In genomic region chr7:27128162-27128561, GRCm38 (mm10) we compare ENCODE assay signal across 8 mouse cellular contexts. TPM values are rescaled to one million over a fixed set of nuclear protein-coding genes. Genes with fewer than 3 reads are reported as not detected.
DNase-seq lines count a peak whose midpoint lies in the region; ATAC-seq and TF ChIP-seq lines count a peak whose summit lies in the region.

No protein-coding gene starts in this region.

- H3K4me3 ChIP-seq in limb, embryonic 11.5 days (ENCODE audit: low read depth, low read length): no peak overlapping the region
- H3K4me3 ChIP-seq in limb, embryonic 10.5 days: no peak overlapping the region
- no peak overlapping the region for H3K4me3 ChIP-seq in embryonic facial prominence, embryonic 12.5 days
- H3K4me3 ChIP-seq in kidney, postnatal 0 days (replicated peaks; ENCODE audit: low read depth, low read length): no peak overlapping the region

- WGBS in limb, embryonic 11.5 days: 54% methylated on average over 3 of the region's 3 CpGs
- WGBS in limb, embryonic 10.5 days: 54% methylated on average over 3 of the region's 3 CpGs
- WGBS in embryonic facial prominence, embryonic 12.5 days: 38% methylated on average over 3 of the region's 3 CpGs
- 53% methylated on average over 3 of the region's 3 CpGs for WGBS in kidney, postnatal 0 days

- TF ChIP-seq CTCF in Patski (IDR thresholded peaks at IDR 0.05): peak; percentile 58
- peak; percentile 75 for TF ChIP-seq CTCF in kidney, postnatal 0 days (IDR thresholded peaks at IDR 0.05; ENCODE audit: low read depth)

- no peak overlapping the region for H3K27ac ChIP-seq in limb, embryonic 11.5 days (replicated peaks; ENCODE audit: low read depth, low read length)
- H3K27ac ChIP-seq in limb, embryonic 10.5 days: no peak overlapping the region
- no peak overlapping the region for H3K27ac ChIP-seq in embryonic facial prominence, embryonic 12.5 days
- no peak overlapping the region for H3K27ac ChIP-seq in kidney, postnatal 0 days

- POLR2A ChIA-PET in Patski (lab: Charles Lee): no interaction called here

- H3K36me3 ChIP-seq in limb, embryonic 11.5 days (ENCODE audit: control insufficient read depth, insufficient read depth, low read length): no peaks in the 10 kb centered on the region
- H3K36me3 ChIP-seq in limb, embryonic 10.5 days: no peaks in the 10 kb centered on the region
- no peaks in the 10 kb centered on the region for H3K36me3 ChIP-seq in embryonic facial prominence, embryonic 12.5 days
- H3K36me3 ChIP-seq in kidney, postnatal 0 days (ENCODE audit: insufficient read depth, low read length): no peaks in the 10 kb centered on the region

- no peak for ATAC-seq in limb, embryonic 11.5 days (ENCODE audit: insufficient number of reproducible peaks, low FRiP score, low TSS enrichment, low read depth)
- no peak for ATAC-seq in Patski
- ATAC-seq in embryonic facial prominence, embryonic 12.5 days (ENCODE audit: insufficient number of reproducible peaks, insufficient read depth, low FRiP score, low TSS enrichment): peak; percentile 35; the same call in 1 of the 2 replicates
- ATAC-seq in kidney, postnatal 0 days (replicated peaks; ENCODE audit: low FRiP score, low read depth): peak; percentile 75

- H3K9me3 ChIP-seq in limb, embryonic 11.5 days (ENCODE audit: control insufficient read depth, low read length): no peaks in the 10 kb centered on the region; the same call in 1 of the 2 replicates
- H3K9me3 ChIP-seq in limb, embryonic 10.5 days (replicated peaks): no peaks in the 10 kb centered on the region
- 0 out of 2 replicates have a peak, but pooled peaks cover 4% of the 10 kb centered on the region for H3K9me3 ChIP-seq in embryonic facial prominence, embryonic 12.5 days
- no peaks in the 10 kb centered on the region for H3K9me3 ChIP-seq in kidney, postnatal 0 days (replicated peaks; ENCODE audit: low read length)

- H3K4me1 ChIP-seq in limb, embryonic 11.5 days (ENCODE audit: control insufficient read depth, insufficient read depth, low read length): no peaks in the 10 kb centered on the region
- no peaks in the 10 kb centered on the region for H3K4me1 ChIP-seq in limb, embryonic 10.5 days
- H3K4me1 ChIP-seq in embryonic facial prominence, embryonic 12.5 days: no peaks in the 10 kb centered on the region
- H3K4me1 ChIP-seq in kidney, postnatal 0 days (replicated peaks; ENCODE audit: insufficient read depth, low read length): no peaks in the 10 kb centered on the region

- peak; percentile 48 for DNase-seq in limb, embryonic 11.5 days (ENCODE audit: low spot score)
- no peak for DNase-seq in limb, embryonic 10.5 days (ENCODE audit: low spot score)
- no peak for DNase-seq in Patski (ENCODE audit: low read depth, low spot score)
- DNase-seq in kidney, postnatal 0 days (ENCODE audit: low spot score): peak; percentile 66
- peak; percentile 48 for DNase-seq in lung, postnatal 14 days
- peak; percentile 5 for DNase-seq in telencephalon, adult 2 months (ENCODE audit: low read depth, low spot score)
- DNase-seq in gastrocnemius, postnatal 25 days: no peak

- H3K4me2 ChIP-seq in limb, embryonic 11.5 days (ENCODE audit: low read depth, severe bottlenecking): no peak overlapping the region
- no peak overlapping the region for H3K4me2 ChIP-seq in embryonic facial prominence, embryonic 12.5 days (replicated peaks)
- H3K4me2 ChIP-seq in kidney, postnatal 0 days (ENCODE audit: low read length): no peak overlapping the region

- H3K9ac ChIP-seq in limb, embryonic 11.5 days (ENCODE audit: low read length): no peak overlapping the region
- H3K9ac ChIP-seq in embryonic facial prominence, embryonic 12.5 days: no peak overlapping the region
- no peak overlapping the region for H3K9ac ChIP-seq in kidney, postnatal 0 days (ENCODE audit: low read depth, low read length)

- CTCF ChIA-PET in Patski (lab: Charles Lee): no interaction called here

- in situ Hi-C loops in Patski (cut with MboI; ENCODE audit: low pct_unique_long_range_greater_than_20kb): loop anchor here (10.0 kb wide), 1 partner anchor 343 kb away; no protein-coding TSS in a partner anchor

- H3K27me3 ChIP-seq in limb, embryonic 11.5 days (ENCODE audit: control insufficient read depth, insufficient read depth, low read length): no peaks in the 10 kb centered on the region
- H3K27me3 ChIP-seq in limb, embryonic 10.5 days (ENCODE audit: low read depth, poor library complexity, severe bottlenecking): no peaks in the 10 kb centered on the region
- H3K27me3 ChIP-seq in Patski: peaks cover 12% of the 10 kb centered on the region
- no peaks in the 10 kb centered on the region for H3K27me3 ChIP-seq in embryonic facial prominence, embryonic 12.5 days
- H3K27me3 ChIP-seq in kidney, postnatal 0 days (ENCODE audit: insufficient read depth, low read length): no peaks in the 10 kb centered on the region

RNA-seq across cellular contexts. Expression of gene Cyp2f2, which starts 8.5 kb away (rescaled TPM):
- polyA plus RNA-seq in limb, embryonic 11.5 days (2014; fragmentation: Nextera tagmentation; extraction: Ambion mirVana): not detected in 2 replicates
- not detected in 2 replicates for polyA plus RNA-seq in limb, embryonic 10.5 days (2016; fragmentation: Nextera tagmentation; extraction: Ambion mirVana)
- polyA plus RNA-seq in Patski (2021): not detected
- 0.63 TPM in 1 of 2 replicates, not detected in the other for polyA plus RNA-seq in embryonic facial prominence, embryonic 12.5 days (2016; fragmentation: Nextera tagmentation; extraction: Ambion mirVana)
- 0.29 TPM in 1 of 2 replicates, not detected in the other for polyA plus RNA-seq in kidney, postnatal 0 days (2015; fragmentation: Nextera tagmentation; extraction: Ambion mirVana)
- total RNA-seq in gastrocnemius, postnatal 25 days (2021): 1 to 10 TPM in 1 of 2 experiments, not detected in 1; 3.4 TPM

RNA-seq across cellular contexts. Expression of gene Cyp2t4, which starts 25.4 kb away (rescaled TPM):
- polyA plus RNA-seq in limb, embryonic 11.5 days (2014; fragmentation: Nextera tagmentation; extraction: Ambion mirVana): 0.09 TPM in 1 of 2 replicates, not detected in the other
- polyA plus RNA-seq in limb, embryonic 10.5 days (2016; fragmentation: Nextera tagmentation; extraction: Ambion mirVana): 0.11 and 0.19 TPM in 2 replicates
- 0.33 TPM for polyA plus RNA-seq in Patski (2021)
- 0.14 and 0.19 TPM in 2 replicates for polyA plus RNA-seq in embryonic facial prominence, embryonic 12.5 days (2016; fragmentation: Nextera tagmentation; extraction: Ambion mirVana)
- not detected in 2 replicates for polyA plus RNA-seq in kidney, postnatal 0 days (2015; fragmentation: Nextera tagmentation; extraction: Ambion mirVana)
- total RNA-seq in gastrocnemius, postnatal 25 days (2021): not detected

RNA-seq across cellular contexts. Expression of gene Egln2, which starts 38.4 kb away (rescaled TPM):
- 49.3 and 52.3 TPM in 2 replicates for polyA plus RNA-seq in limb, embryonic 11.5 days (2014; fragmentation: Nextera tagmentation; extraction: Ambion mirVana)
- 95.2 and 97.8 TPM in 2 replicates for polyA plus RNA-seq in limb, embryonic 10.5 days (2016; fragmentation: Nextera tagmentation; extraction: Ambion mirVana)
- polyA plus RNA-seq in Patski (2021): 51.6 TPM
- polyA plus RNA-seq in embryonic facial prominence, embryonic 12.5 days (2016; fragmentation: Nextera tagmentation; extraction: Ambion mirVana): 95.8 and 99.8 TPM in 2 replicates
- 64.4 and 65.4 TPM in 2 replicates for polyA plus RNA-seq in kidney, postnatal 0 days (2015; fragmentation: Nextera tagmentation; extraction: Ambion mirVana)
- 100 to 1,000 TPM in 1 of 2 experiments, 10 to 100 TPM in 1; 92.9 to 103 TPM for total RNA-seq in gastrocnemius, postnatal 25 days (2021)

RNA-seq across cellular contexts. Expression of gene Rab4b, which starts 50.5 kb away (rescaled TPM):
- 51.6 and 55.1 TPM in 2 replicates for polyA plus RNA-seq in limb, embryonic 11.5 days (2014; fragmentation: Nextera tagmentation; extraction: Ambion mirVana)
- 59.8 and 67.0 TPM in 2 replicates for polyA plus RNA-seq in limb, embryonic 10.5 days (2016; fragmentation: Nextera tagmentation; extraction: Ambion mirVana)
- 56.9 TPM for polyA plus RNA-seq in Patski (2021)
- polyA plus RNA-seq in embryonic facial prominence, embryonic 12.5 days (2016; fragmentation: Nextera tagmentation; extraction: Ambion mirVana): 63.9 and 71.4 TPM in 2 replicates
- 74.0 and 75.0 TPM in 2 replicates for polyA plus RNA-seq in kidney, postnatal 0 days (2015; fragmentation: Nextera tagmentation; extraction: Ambion mirVana)
- total RNA-seq in gastrocnemius, postnatal 25 days (2021): 10 to 100 TPM; 10.1 to 10.4 TPM

RNA-seq across cellular contexts. Expression of gene Gm21983, which starts 52.7 kb away (rescaled TPM):
- 0.48 TPM in 1 of 2 replicates, not detected in the other for polyA plus RNA-seq in limb, embryonic 11.5 days (2014; fragmentation: Nextera tagmentation; extraction: Ambion mirVana)
- 0.81 TPM in 1 of 2 replicates, not detected in the other for polyA plus RNA-seq in limb, embryonic 10.5 days (2016; fragmentation: Nextera tagmentation; extraction: Ambion mirVana)
- not detected for polyA plus RNA-seq in Patski (2021)
- 0.49 and 0.67 TPM in 2 replicates for polyA plus RNA-seq in embryonic facial prominence, embryonic 12.5 days (2016; fragmentation: Nextera tagmentation; extraction: Ambion mirVana)
- polyA plus RNA-seq in kidney, postnatal 0 days (2015; fragmentation: Nextera tagmentation; extraction: Ambion mirVana): 0.30 and 0.54 TPM in 2 replicates
- total RNA-seq in gastrocnemius, postnatal 25 days (2021): not detected

Comparison
In these comparisons a context has a peak if more than half of its experiments do, and no peak if none do; other contexts are left out.
1. DNase-seq: peak in limb, embryonic 11.5 days (single experiment), kidney, postnatal 0 days (single experiment), lung, postnatal 14 days (single experiment) and telencephalon, adult 2 months (single experiment); none in limb, embryonic 10.5 days (single experiment), Patski (single experiment) and gastrocnemius, postnatal 25 days (single experiment).
2. ATAC-seq: peak in embryonic facial prominence, embryonic 12.5 days (single experiment) and kidney, postnatal 0 days (single experiment); none in limb, embryonic 11.5 days (single experiment) and Patski (single experiment).